Mouse (Mus musculus): ENCODE data around the gene Creld2. TPM values are rescaled to one million over a fixed set of nuclear protein-coding genes. Genes with fewer than 3 reads are reported as not detected.
"Not testable (repeated sequence)": the region's sequence is repeated elsewhere in the genome, so short reads cannot be mapped to it uniquely, and the experiment has no call there.

Creld2 gene
- polyA plus RNA-seq (2014; fragmentation: Nextera tagmentation; extraction: Ambion mirVana): 71.7 and 83.6 TPM in 2 replicates

- H3K27ac ChIP-seq (ENCODE audit: low read depth, low read length): peak within 1 kb of the TSS; percentile 78
- peaks cover 14% of the 10 kb centered on the region for H3K36me3 ChIP-seq (ENCODE audit: control insufficient read depth, insufficient read depth, low read length)
- H3K4me2 ChIP-seq: peak within 1 kb of the TSS; percentile 95
- no peaks in the 10 kb centered on the region for H3K27me3 ChIP-seq (ENCODE audit: control insufficient read depth, insufficient read depth, low read length)
- H3K4me1 ChIP-seq (ENCODE audit: control insufficient read depth, insufficient read depth, low read length): peaks cover 10% of the 10 kb centered on the region
- ATAC-seq (replicated peaks; ENCODE audit: insufficient number of reproducible peaks, low FRiP score, low TSS enrichment): peak; percentile 97
- H3K9ac ChIP-seq (ENCODE audit: low read depth, low read length): peak within 1 kb of the TSS; percentile 87
- no peaks in the 10 kb centered on the region for H3K9me3 ChIP-seq (replicated peaks; ENCODE audit: control insufficient read depth, low read length)
- WGBS (ENCODE audit: insufficient replicate concordance): under 1% methylated on average over 88 of the region's 88 CpGs
- H3K4me3 ChIP-seq (ENCODE audit: low read depth, low read length): peak within 1 kb of the TSS; percentile 84
Measured at GRCm38 (mm10) chr15:88819026-88819905, at the start of gene Creld2, which contains the start of gene Alg12. Gene Creld2, plus strand, starts transcription at chr15:88819646. Gene Alg12, minus strand, starts transcription at chr15:88819318.

- H3K4me2 ChIP-seq; H3K27ac ChIP-seq (ENCODE audit: low read depth, low read length); H3K27me3 ChIP-seq (ENCODE audit: control insufficient read depth, insufficient read depth, low read length); H3K9ac ChIP-seq (ENCODE audit: low read depth, low read length); H3K4me1 ChIP-seq (ENCODE audit: control insufficient read depth, insufficient read depth, low read length); H3K4me3 ChIP-seq (ENCODE audit: low read depth, low read length); H3K36me3 ChIP-seq (ENCODE audit: control insufficient read depth, insufficient read depth, low read length); H3K9me3 ChIP-seq (replicated peaks; ENCODE audit: control insufficient read depth, low read length); ATAC-seq (replicated peaks; ENCODE audit: insufficient number of reproducible peaks, low FRiP score, low TSS enrichment): not testable (repeated sequence)
- 87% methylated on average over 5 of the region's 5 CpGs for WGBS (ENCODE audit: insufficient replicate concordance)
Measured at GRCm38 (mm10) chr15:88774630-88775029, 44.8 kb upstream of the Creld2 start.

DNA sequence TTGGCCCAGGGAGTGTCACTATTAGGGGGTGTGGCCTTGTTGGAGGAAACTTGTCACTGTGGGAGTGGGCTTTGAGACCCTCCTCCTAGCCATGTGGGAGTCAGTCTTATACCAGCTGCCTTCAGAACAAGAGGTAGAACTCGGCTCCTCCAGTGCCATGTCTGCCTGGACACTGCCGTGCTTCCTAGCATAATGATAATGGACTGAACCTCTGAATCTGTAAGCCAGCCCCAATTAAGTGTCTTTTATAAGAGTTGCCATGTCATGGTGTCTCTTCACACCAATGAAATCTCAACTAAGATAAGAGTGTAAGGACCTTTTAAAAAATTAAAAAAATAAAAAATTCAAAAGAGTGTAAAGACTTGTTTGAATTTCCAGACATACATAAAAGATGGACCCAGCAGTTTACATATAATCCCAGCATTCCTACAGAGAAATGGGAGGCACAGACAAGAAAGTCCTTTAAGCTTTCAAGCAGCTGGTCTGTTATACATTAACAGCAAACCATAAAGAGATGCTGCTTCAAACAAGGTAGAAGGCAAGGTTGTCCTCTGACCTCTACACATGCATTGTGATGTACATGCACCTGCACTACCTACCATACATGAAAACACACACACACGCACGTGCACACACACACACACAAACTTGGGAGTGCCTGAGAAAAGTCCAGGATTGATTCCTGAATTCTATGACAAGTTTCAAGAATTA, 27.2 kb upstream of the Creld2 start:
- ATAC-seq (replicated peaks; ENCODE audit: insufficient number of reproducible peaks, low FRiP score, low TSS enrichment): no peak

DNA sequence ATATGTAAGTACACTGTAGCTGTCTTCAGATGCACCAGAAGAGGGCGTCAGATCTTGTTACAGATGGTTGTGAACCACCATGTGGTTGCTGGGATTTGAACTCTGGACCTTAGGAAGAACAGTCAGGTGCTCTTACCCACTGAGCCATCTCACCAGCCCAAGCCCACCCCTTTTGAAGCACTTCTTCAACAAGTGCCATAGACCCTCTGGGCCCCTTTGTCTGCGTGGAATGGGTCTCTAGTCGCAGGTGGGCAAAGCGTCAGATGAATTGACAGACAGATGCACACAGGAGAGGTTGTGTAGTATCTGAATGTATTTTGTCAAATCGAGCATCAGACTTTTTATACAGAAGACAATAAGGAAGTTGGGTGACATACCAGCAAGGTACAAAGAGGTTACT, 24.7 kb upstream of the Creld2 start:
- H3K27ac ChIP-seq (ENCODE audit: low read depth, low read length); H3K36me3 ChIP-seq (ENCODE audit: control insufficient read depth, insufficient read depth, low read length); H3K4me3 ChIP-seq (ENCODE audit: low read depth, low read length); H3K9me3 ChIP-seq (replicated peaks; ENCODE audit: control insufficient read depth, low read length); H3K4me2 ChIP-seq; H3K27me3 ChIP-seq (ENCODE audit: control insufficient read depth, insufficient read depth, low read length); H3K9ac ChIP-seq (ENCODE audit: low read depth, low read length); H3K4me1 ChIP-seq (ENCODE audit: control insufficient read depth, insufficient read depth, low read length); ATAC-seq (replicated peaks; ENCODE audit: insufficient number of reproducible peaks, low FRiP score, low TSS enrichment): not testable (repeated sequence)
- 88% methylated on average over 4 of the region's 5 CpGs for WGBS (ENCODE audit: insufficient replicate concordance)

More for the DNA sequence above, 27.2 kb upstream of the Creld2 start:
- Histone ChIP-seq H3K9ac (ENCODE audit: low read depth, low read length) (no peak overlapping the region), H3K4me3 (ENCODE audit: low read depth, low read length) (no peak overlapping the region), H3K4me1 (ENCODE audit: control insufficient read depth, insufficient read depth, low read length) (no peaks in the 10 kb centered on the region), H3K36me3 (ENCODE audit: control insufficient read depth, insufficient read depth, low read length) (no peaks in the 10 kb centered on the region; the same call in 1 of the 2 replicates), H3K27ac (ENCODE audit: low read depth, low read length) (no peak overlapping the region), H3K27me3 (ENCODE audit: control insufficient read depth, insufficient read depth, low read length) (no peaks in the 10 kb centered on the region), H3K4me2 (no peak overlapping the region), H3K9me3 (replicated peaks; ENCODE audit: control insufficient read depth, low read length) (no peaks in the 10 kb centered on the region)
- WGBS (ENCODE audit: insufficient replicate concordance): 80% methylated on average over 4 of the region's 4 CpGs

- no peaks in the 10 kb centered on the region for H3K9me3 ChIP-seq (replicated peaks; ENCODE audit: control insufficient read depth, low read length)
- no peak overlapping the region for H3K4me3 ChIP-seq (ENCODE audit: low read depth, low read length)
Measured at GRCm38 (mm10) chr15:88799950-88800371, 19.5 kb upstream of the Creld2 start.

DNA sequence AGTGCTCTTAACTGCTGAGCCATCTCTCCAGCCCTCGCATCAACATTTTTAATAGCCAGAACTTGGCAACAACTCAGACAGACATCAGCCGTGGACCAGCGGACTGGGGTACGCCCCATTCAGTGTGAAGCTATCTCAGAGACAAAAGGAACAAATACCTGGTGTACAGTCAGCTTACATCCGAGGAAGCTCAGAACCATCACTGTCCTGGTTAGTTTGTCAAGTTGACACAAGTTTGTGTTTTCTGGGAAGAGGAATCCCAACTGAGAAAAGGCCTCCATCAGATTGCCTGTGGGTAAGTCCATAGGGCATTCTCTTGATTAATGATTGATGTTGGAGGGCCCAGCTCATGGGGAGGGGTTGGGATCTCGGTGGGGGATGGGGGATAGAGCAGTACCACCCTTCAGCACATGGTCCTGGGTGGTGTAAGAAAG, 18.5 kb upstream of the Creld2 start:
- no peak for ATAC-seq (replicated peaks; ENCODE audit: insufficient number of reproducible peaks, low FRiP score, low TSS enrichment)
- Histone ChIP-seq H3K9ac (ENCODE audit: low read depth, low read length) (no peak overlapping the region), H3K27ac (ENCODE audit: low read depth, low read length) (no peak overlapping the region), H3K36me3 (ENCODE audit: control insufficient read depth, insufficient read depth, low read length) (peaks cover 10% of the 10 kb centered on the region), H3K9me3 (replicated peaks; ENCODE audit: control insufficient read depth, low read length) (no peaks in the 10 kb centered on the region), H3K27me3 (ENCODE audit: control insufficient read depth, insufficient read depth, low read length) (no peaks in the 10 kb centered on the region), H3K4me3 (ENCODE audit: low read depth, low read length) (no peak overlapping the region), H3K4me2 (no peak overlapping the region), H3K4me1 (ENCODE audit: control insufficient read depth, insufficient read depth, low read length) (no peaks in the 10 kb centered on the region)
- WGBS (ENCODE audit: insufficient replicate concordance): 75% methylated on average over 6 of the region's 6 CpGs

More at GRCm38 (mm10) chr15:88799950-88800371, 19.5 kb upstream of the Creld2 start:
- Histone ChIP-seq H3K27ac (ENCODE audit: low read depth, low read length) (no peak overlapping the region), H3K27me3 (ENCODE audit: control insufficient read depth, insufficient read depth, low read length) (no peaks in the 10 kb centered on the region), H3K4me2 (no peak overlapping the region), H3K9ac (ENCODE audit: low read depth, low read length) (no peak overlapping the region), H3K4me1 (ENCODE audit: control insufficient read depth, insufficient read depth, low read length) (no peaks in the 10 kb centered on the region), H3K36me3 (ENCODE audit: control insufficient read depth, insufficient read depth, low read length) (peaks cover 3% of the 10 kb centered on the region; the same call in 1 of the 2 replicates)
- no peak for ATAC-seq (replicated peaks; ENCODE audit: insufficient number of reproducible peaks, low FRiP score, low TSS enrichment)
- 82% methylated on average over 11 of the region's 11 CpGs for WGBS (ENCODE audit: insufficient replicate concordance)

DNA sequence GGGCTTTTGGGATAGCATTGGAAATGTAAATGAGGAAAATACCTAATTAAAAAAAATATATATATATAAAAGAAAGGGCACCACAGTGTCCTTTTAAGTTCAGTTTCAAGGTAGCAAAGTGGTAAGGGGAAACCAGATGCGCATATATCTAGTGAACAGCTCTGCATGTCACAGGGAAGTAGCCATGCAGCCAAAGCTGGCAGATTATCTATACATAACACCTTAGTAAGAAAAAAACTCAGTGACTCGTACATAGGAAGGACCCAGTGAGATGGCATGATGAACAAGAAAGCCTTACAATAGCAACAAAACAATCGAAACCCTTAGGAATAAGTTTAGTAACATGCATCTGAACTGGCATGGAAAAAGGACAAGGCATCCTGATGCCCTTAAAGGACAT, 17.5 kb upstream of the Creld2 start:
- Histone ChIP-seq H3K4me2 (no peak overlapping the region), H3K4me3 (ENCODE audit: low read depth, low read length) (no peak overlapping the region), H3K36me3 (ENCODE audit: control insufficient read depth, insufficient read depth, low read length) (peaks cover 12% of the 10 kb centered on the region), H3K9me3 (replicated peaks; ENCODE audit: control insufficient read depth, low read length) (no peaks in the 10 kb centered on the region), H3K27me3 (ENCODE audit: control insufficient read depth, insufficient read depth, low read length) (no peaks in the 10 kb centered on the region), H3K4me1 (ENCODE audit: control insufficient read depth, insufficient read depth, low read length) (no peaks in the 10 kb centered on the region), H3K9ac (ENCODE audit: low read depth, low read length) (no peak overlapping the region), H3K27ac (ENCODE audit: low read depth, low read length) (no peak overlapping the region)
- 89% methylated on average over 3 of the region's 3 CpGs for WGBS (ENCODE audit: insufficient replicate concordance)
- no peak for ATAC-seq (replicated peaks; ENCODE audit: insufficient number of reproducible peaks, low FRiP score, low TSS enrichment)

GRCm38 (mm10) chr15:88802348-88802747, 17.1 kb upstream of the Creld2 start:
- WGBS (ENCODE audit: insufficient replicate concordance): 80% methylated on average over 6 of the region's 6 CpGs
- Histone ChIP-seq H3K36me3 (ENCODE audit: control insufficient read depth, insufficient read depth, low read length) (peaks cover 12% of the 10 kb centered on the region), H3K27me3 (ENCODE audit: control insufficient read depth, insufficient read depth, low read length) (no peaks in the 10 kb centered on the region), H3K4me1 (ENCODE audit: control insufficient read depth, insufficient read depth, low read length) (no peaks in the 10 kb centered on the region), H3K9me3 (replicated peaks; ENCODE audit: control insufficient read depth, low read length) (no peaks in the 10 kb centered on the region), H3K27ac (ENCODE audit: low read depth, low read length) (no peak overlapping the region), H3K4me2 (no peak overlapping the region), H3K4me3 (ENCODE audit: low read depth, low read length) (no peak overlapping the region), H3K9ac (ENCODE audit: low read depth, low read length) (no peak overlapping the region)
- no peak for ATAC-seq (replicated peaks; ENCODE audit: insufficient number of reproducible peaks, low FRiP score, low TSS enrichment)
